Mouse (Mus musculus) lung, postnatal 0 days (tissue): ENCODE data around the gene Gm49486.

Experiments
- CTCF ChIP-seq: IDR thresholded peaks from 2 replicates; pipeline ENCODE4 v1.5.1; 2016; ENCODE audit warnings: antibody characterized with exemption, mild to moderate bottlenecking
- EP300 ChIP-seq: IDR thresholded peaks from 2 replicates; pipeline ENCODE4 v1.6.1; 2016; ENCODE audit warnings: antibody characterized with exemption, mild to moderate bottlenecking, control low read depth

GRCm38 (mm10) chr15:79192885-79193845 is 36.0 kb upstream of the Gm49486 start:
- TF ChIP-seq CTCF (no peak), EP300 (no peak)
